Mouse (Mus musculus) lung, adult 10 weeks (tissue): ENCODE measurements around the gene 2610318N02Rik. TPM values are rescaled to one million over a fixed set of nuclear protein-coding genes. Genes with fewer than 3 reads are reported as not detected.

Source experiments
- polyA plus RNA-seq: library from polyadenylated mRNA; stranded (reverse); fragments of 350-450 nt; fragmentation: Illumina TruSeq; extraction: RNeasy Lipid Tissue Mini Kit (QIAGEN cat#74804); gene quantifications from one replicate; pipeline ENCODE4 v1.2.3, GENCODE M21; 2014; ENCODE audit warnings: low read depth, low replicate concordance; ENCODE audit not compliant: insufficient read depth

Gene 2610318N02Rik
- 0.53 TPM for polyA plus RNA-seq

DNA sequence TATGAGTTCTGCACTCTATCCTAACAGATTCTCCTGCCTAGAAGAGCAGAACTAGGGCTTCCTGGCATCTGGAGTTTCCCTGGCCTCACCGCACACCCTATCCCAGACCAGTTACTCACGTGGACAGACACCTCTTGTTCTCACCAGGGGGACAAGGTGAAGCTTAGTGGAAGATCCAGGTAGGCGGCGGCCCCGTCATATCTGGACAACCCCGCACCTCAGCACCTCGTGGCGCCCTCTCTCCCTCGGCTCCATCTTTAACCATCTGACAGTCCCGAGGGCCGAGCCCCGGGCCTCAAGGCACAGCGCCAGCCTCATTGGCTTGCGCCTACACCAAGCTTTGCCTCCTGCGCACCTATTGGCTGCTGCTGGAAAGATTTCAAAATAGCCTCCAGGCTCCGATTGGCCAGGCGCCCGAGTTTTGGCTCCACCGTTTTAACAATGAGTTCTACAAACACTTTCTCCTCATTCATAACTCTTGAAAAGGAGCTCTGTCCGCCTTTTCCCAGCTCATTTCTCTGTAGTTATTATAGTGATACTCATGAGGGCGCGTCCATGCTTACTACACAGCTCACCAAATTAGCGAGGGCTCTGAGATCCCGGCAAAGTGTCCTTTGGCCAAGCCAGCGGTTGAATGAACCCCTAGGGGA is at the start of gene 2610318N02Rik:
2610318N02Rik (minus strand) TSS at position 297 of the 650 bp plus-strand sequence.

DNA sequence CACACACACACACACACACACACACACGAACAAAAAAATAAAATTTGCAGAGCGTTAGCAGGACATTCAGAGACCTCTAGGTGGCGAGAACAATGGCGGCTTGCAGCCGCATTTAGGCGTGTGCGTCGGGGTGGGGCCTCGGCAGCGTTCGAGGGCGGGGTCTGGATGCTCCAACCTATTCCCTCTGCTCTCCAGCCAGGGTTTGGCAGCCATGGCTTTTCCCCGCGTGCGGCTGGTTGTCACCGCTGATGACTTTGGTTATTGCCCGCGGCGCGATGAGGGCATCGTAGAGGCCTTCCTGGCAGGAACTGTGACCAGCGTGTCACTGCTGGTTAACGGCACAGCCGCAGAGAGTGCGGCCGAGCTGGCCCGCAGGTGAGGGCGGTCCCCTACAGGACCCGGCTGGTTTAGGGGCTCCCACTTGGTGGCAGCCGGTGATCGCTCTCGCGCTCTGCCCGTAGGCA is 21.8 kb upstream of the 2610318N02Rik start, which contains the start of gene Ccdc116:
Ccdc116 (minus strand) TSS at position 458 of the 464 bp plus-strand sequence.

GRCm38 (mm10) chr16:17144339-17144738 is 19.4 kb upstream of the 2610318N02Rik start, which contains the start of gene Ydjc:
Gene Ydjc, plus strand, starts transcription at chr16:17144621.

GRCm38 (mm10) chr16:17132089-17132905 is 7.3 kb upstream of the 2610318N02Rik start, which contains the start of gene Sdf2l1:
Gene Sdf2l1, minus strand, starts transcription at chr16:17132383.

DNA sequence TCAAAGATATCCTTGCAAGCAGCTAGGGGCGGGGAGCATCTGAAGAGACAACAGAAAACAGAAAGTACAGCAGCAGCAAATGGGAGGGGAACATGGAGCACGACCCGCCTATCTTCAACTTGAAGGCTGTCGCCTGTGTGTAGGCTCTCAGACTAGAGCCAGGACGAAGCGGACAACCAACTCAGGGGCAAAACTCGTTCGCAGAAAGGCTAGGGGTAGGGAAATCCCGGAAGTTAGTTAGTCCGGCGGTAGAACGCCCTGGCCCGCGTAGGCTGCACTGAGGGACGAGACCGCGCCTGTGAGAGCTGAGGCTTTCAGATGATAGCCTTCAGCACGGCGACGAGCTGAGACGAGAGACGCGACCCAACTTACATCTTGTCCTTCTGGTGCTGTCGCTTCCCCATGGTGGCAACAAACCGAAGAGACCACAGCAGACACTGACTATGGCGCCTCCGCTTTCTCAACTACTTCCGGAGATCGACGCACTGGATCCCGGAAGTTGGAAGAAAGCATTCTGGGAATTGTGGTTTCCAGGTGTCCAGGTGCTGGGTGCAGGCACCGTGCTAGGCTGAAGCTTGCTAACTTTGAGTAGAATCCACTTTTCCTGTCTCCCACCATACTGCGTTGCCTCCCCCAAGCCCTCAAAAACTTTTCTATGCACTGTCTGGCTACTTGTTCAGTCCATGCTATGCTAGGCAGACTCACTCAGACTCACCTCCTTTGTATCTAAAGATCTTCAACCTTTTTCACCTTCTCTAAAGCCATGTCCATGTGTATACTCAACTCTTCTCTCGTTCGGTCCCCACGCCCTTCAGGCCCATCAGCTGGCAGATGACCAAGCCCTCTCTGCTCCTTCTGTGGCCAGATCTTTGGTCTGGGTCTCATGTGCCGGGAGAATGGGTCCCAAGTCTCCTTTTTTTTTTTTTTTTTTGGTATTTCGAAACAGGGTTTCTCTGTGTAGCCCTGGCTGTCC is 13.9 kb downstream of the 2610318N02Rik start, which contains the start of gene Ppil2:
Ppil2 (minus strand) TSS at position 487 of the 973 bp plus-strand sequence.

DNA sequence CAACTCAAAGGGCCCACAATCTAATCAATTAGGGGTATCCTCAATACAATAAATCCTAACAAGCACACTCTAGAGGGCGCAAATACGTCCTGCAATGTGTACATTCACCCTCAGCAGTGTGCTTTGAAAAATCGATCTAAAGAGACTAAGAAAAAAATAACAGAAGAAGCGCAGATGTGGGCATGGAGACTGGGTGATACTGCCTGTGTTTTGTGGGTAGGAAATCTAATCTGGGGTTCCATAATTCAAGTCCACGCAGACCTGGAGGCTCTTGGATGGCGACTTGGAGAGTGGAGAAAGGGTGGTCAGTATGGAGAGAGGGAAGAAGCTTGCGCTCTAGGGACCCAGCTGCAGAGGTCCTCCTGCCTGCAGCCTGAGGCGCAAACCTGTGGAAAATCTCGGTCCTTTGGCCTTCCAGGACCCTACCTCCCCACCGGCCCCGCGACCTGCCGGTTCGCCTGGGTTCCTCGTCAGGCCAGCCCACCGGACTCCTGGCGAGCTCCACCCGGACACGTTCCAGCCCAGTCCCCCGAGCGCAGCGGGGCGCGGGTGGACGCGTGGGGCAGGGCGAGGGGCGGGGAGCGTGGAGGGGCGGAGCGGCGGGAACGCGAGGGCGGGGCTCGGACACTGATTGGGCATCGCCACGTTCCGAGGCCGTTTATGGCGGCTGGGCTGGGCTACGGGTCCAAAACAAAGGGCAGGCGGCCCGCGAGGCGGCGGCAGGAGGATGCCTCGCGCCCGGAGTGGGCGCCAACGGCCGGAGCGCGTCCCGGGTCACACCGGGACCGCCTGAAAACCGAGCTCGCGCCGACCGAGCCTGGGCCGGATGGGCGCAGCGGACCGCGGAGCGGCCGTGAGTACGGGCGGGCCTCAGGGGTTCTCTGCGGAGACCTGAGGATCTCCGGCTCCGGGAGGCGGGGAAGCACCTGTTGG is 55.2 kb downstream of the 2610318N02Rik start, which contains the start of gene Ypel1:
Ypel1 (plus strand) TSS at position 186 of the 933 bp plus-strand sequence.

Other genes with a start within 250 kb of the 2610318N02Rik start
- 31.5 TPM for gene Ppm1f, start 228.7 kb downstream of the 2610318N02Rik start, polyA plus RNA-seq
- gene Mapk1, start 141.8 kb downstream of the 2610318N02Rik start, polyA plus RNA-seq: 47.7 TPM
- gene Ypel1, start 55.5 kb downstream of the 2610318N02Rik start, polyA plus RNA-seq: 2.1 TPM
- gene Ppil2, start 13.9 kb downstream of the 2610318N02Rik start, polyA plus RNA-seq: 38.8 TPM
- gene Sdf2l1, start 7.2 kb upstream of the 2610318N02Rik start, polyA plus RNA-seq: 37.1 TPM
- 1.2 TPM for gene Ydjc, start 19.5 kb upstream of the 2610318N02Rik start, polyA plus RNA-seq
- 0.15 TPM for gene Ccdc116, start 22.1 kb upstream of the 2610318N02Rik start, polyA plus RNA-seq
- 95.1 TPM for gene Ube2l3, start 77.5 kb upstream of the 2610318N02Rik start, polyA plus RNA-seq
- not detected for gene Rimbp3, start 83.4 kb upstream of the 2610318N02Rik start, polyA plus RNA-seq
- 0.52 TPM for gene Hic2, start 108.4 kb upstream of the 2610318N02Rik start, polyA plus RNA-seq
- 3.7 TPM for gene Tmem191c, start 150.9 kb upstream of the 2610318N02Rik start, polyA plus RNA-seq
- gene Serpind1, start 206.2 kb upstream of the 2610318N02Rik start, polyA plus RNA-seq: 1.6 TPM